Mouse (Mus musculus): ENCODE measurements around the gene Ncam1.

- TF ChIP-seq CHD1 (IDR thresholded peaks at IDR 0.05; ENCODE audit: low read depth, low read length) (no peak), TBP (conservative IDR thresholded peaks at IDR 0.05; ENCODE audit: low read depth, low read length) (no peak), CTCF (conservative IDR thresholded peaks at IDR 0.05 in 1 of 2, IDR thresholded peaks at IDR 0.05 in 1 of 2; ENCODE audit: low read depth in 2 of 2, low read length in 2 of 2) (no peak), POLR2A (IDR thresholded peaks at IDR 0.05; ENCODE audit: low read depth, low read length) (no peak), BHLHE40 (IDR thresholded peaks at IDR 0.05; ENCODE audit: low read depth, low read length) (no peak), EP300 (IDR thresholded peaks at IDR 0.05; ENCODE audit: low read length) (no peak), MAX (IDR thresholded peaks at IDR 0.05; ENCODE audit: low read length) (no peak), TCF12 (IDR thresholded peaks at IDR 0.05; ENCODE audit: low read depth, low read length) (no peak), JUND (conservative IDR thresholded peaks at IDR 0.05; ENCODE audit: low read depth, low read length) (no peak), CHD2 (IDR thresholded peaks at IDR 0.05; ENCODE audit: low read length) (no peak), MAZ (IDR thresholded peaks at IDR 0.05; ENCODE audit: low read depth, low read length) (no peak)
These were observed 35.3 kb upstream of the Ncam1 start for GRCm38 (mm10) chr9:49834013-49834412.
